Mouse (Mus musculus): ENCODE data around the gene Ephb2. TPM values are rescaled to one million over a fixed set of nuclear protein-coding genes. Genes with fewer than 3 reads are reported as not detected.

Ephb2 gene
- polyA plus RNA-seq, 1 experiment, result 21.7 TPM

- Histone ChIP-seq H3K4me2 (ENCODE audit: low read depth) (no peak overlapping the region), H3K27me3 (ENCODE audit: control insufficient read depth, insufficient read depth, insufficient read length) (no peaks in the 10 kb centered on the region), H3ac (ENCODE audit: control insufficient read depth, insufficient read length) (no peak overlapping the region), H3K4me3 (no peak overlapping the region), H3K79me2 (ENCODE audit: control insufficient read depth, insufficient read depth) (no peaks in the 10 kb centered on the region), H3K36me3 (ENCODE audit: control insufficient read depth, insufficient read depth) (no peaks in the 10 kb centered on the region)
- TF ChIP-seq MYOD1 (IDR thresholded peaks at IDR 0.05; ENCODE audit: control insufficient read depth in 1 of 3, insufficient read length in 2 of 3, low read depth in 2 of 3) (no peak), SRF (IDR thresholded peaks at IDR 0.05; ENCODE audit: control insufficient read depth, insufficient read length, low read depth) (no peak), CEBPB (IDR thresholded peaks at IDR 0.05; ENCODE audit: insufficient read depth, poor library complexity, severe bottlenecking) (no peak), MAX (IDR thresholded peaks at IDR 0.05; ENCODE audit: low read depth) (no peak), POLR2AphosphoS2 (IDR thresholded peaks at IDR 0.05; ENCODE audit: insufficient read length, low read depth) (no peak), TCF3 (IDR thresholded peaks at IDR 0.05; ENCODE audit: insufficient read length, low read depth) (no peak), USF1 (IDR thresholded peaks at IDR 0.05; ENCODE audit: low read depth) (no peak), E2F4 (IDR thresholded peaks at IDR 0.05; ENCODE audit: insufficient read depth) (no peak), POLR2A (IDR thresholded peaks at IDR 0.05; ENCODE audit: insufficient read length, low read depth) (no peak), MYOG (IDR thresholded peaks at IDR 0.05; ENCODE audit: control insufficient read depth in 1 of 3, insufficient read depth in 1 of 3, insufficient read length in 2 of 3, low read depth in 2 of 3) (no peak), TCF12 (IDR thresholded peaks at IDR 0.05; ENCODE audit: insufficient read depth, poor library complexity, severe bottlenecking) (no peak), REST (IDR thresholded peaks at IDR 0.05; ENCODE audit: insufficient read depth, insufficient read length) (no peak)
Observed at GRCm38 (mm10) chr4:136763349-136763748, 72.4 kb downstream of the Ephb2 start.

- Histone ChIP-seq H3K79me2 (ENCODE audit: control insufficient read depth, insufficient read depth) (no peaks in the 10 kb centered on the region), H3K27me3 (ENCODE audit: control insufficient read depth, insufficient read depth, insufficient read length) (no peaks in the 10 kb centered on the region), H3K36me3 (ENCODE audit: control insufficient read depth, insufficient read depth) (no peaks in the 10 kb centered on the region), H3K4me2 (ENCODE audit: low read depth) (no peak overlapping the region), H3K4me3 (no peak overlapping the region), H3ac (ENCODE audit: control insufficient read depth, insufficient read length) (no peak overlapping the region)
- TF ChIP-seq MYOD1 (IDR thresholded peaks at IDR 0.05; ENCODE audit: control insufficient read depth in 1 of 3, insufficient read length in 2 of 3, low read depth in 2 of 3) (peak in 2 of 3 experiments; percentile 8 to 17), REST (IDR thresholded peaks at IDR 0.05; ENCODE audit: insufficient read depth, insufficient read length) (no peak)
Observed at GRCm38 (mm10) chr4:136761713-136762380, 73.9 kb downstream of the Ephb2 start.

GRCm38 (mm10) chr4:136760882-136761281, 74.9 kb downstream of the Ephb2 start:
- no peak for TF ChIP-seq MYOG (IDR thresholded peaks at IDR 0.05; ENCODE audit: control insufficient read depth in 1 of 3, insufficient read depth in 1 of 3, insufficient read length in 2 of 3, low read depth in 2 of 3)
- TF ChIP-seq E2F4 (IDR thresholded peaks at IDR 0.05; ENCODE audit: insufficient read depth), result no peak
- TF ChIP-seq TCF3 (IDR thresholded peaks at IDR 0.05; ENCODE audit: insufficient read length, low read depth), result no peak
- Histone ChIP-seq H3K79me2 (ENCODE audit: control insufficient read depth, insufficient read depth) (no peaks in the 10 kb centered on the region), H3K4me3 (no peak overlapping the region), H3K4me2 (ENCODE audit: low read depth) (no peak overlapping the region), H3K36me3 (ENCODE audit: control insufficient read depth, insufficient read depth) (no peaks in the 10 kb centered on the region), H3ac (ENCODE audit: control insufficient read depth, insufficient read length) (no peak overlapping the region), H3K27me3 (ENCODE audit: control insufficient read depth, insufficient read depth, insufficient read length) (no peaks in the 10 kb centered on the region)

GRCm38 (mm10) chr4:136757096-136757495, 78.7 kb downstream of the Ephb2 start:
- Histone ChIP-seq H3K36me3 (ENCODE audit: control insufficient read depth, insufficient read depth) (no peaks in the 10 kb centered on the region), H3ac (ENCODE audit: control insufficient read depth, insufficient read length) (no peak overlapping the region), H3K27me3 (ENCODE audit: control insufficient read depth, insufficient read depth, insufficient read length) (no peaks in the 10 kb centered on the region), H3K79me2 (ENCODE audit: control insufficient read depth, insufficient read depth) (no peaks in the 10 kb centered on the region), H3K4me3 (no peak overlapping the region), H3K4me2 (ENCODE audit: low read depth) (no peak overlapping the region)
- TF ChIP-seq MYOG (IDR thresholded peaks at IDR 0.05; ENCODE audit: control insufficient read depth in 1 of 3, insufficient read depth in 1 of 3, insufficient read length in 2 of 3, low read depth in 2 of 3) (no peak), POLR2AphosphoS2 (IDR thresholded peaks at IDR 0.05; ENCODE audit: insufficient read length, low read depth) (no peak), USF1 (IDR thresholded peaks at IDR 0.05; ENCODE audit: low read depth) (no peak), E2F4 (IDR thresholded peaks at IDR 0.05; ENCODE audit: insufficient read depth) (no peak), MYOD1 (IDR thresholded peaks at IDR 0.05; ENCODE audit: control insufficient read depth in 1 of 3, insufficient read length in 2 of 3, low read depth in 2 of 3) (no peak)

- no peak overlapping the region for H3K4me2 ChIP-seq (ENCODE audit: low read depth)
- no peak for TF ChIP-seq POLR2A (IDR thresholded peaks at IDR 0.05; ENCODE audit: insufficient read length, low read depth)
- no peak for TF ChIP-seq MAX (IDR thresholded peaks at IDR 0.05; ENCODE audit: low read depth)
- no peak for TF ChIP-seq E2F4 (IDR thresholded peaks at IDR 0.05; ENCODE audit: insufficient read depth)
- TF ChIP-seq CEBPB (IDR thresholded peaks at IDR 0.05; ENCODE audit: insufficient read depth, poor library complexity, severe bottlenecking), result no peak
- TF ChIP-seq TCF12 (IDR thresholded peaks at IDR 0.05; ENCODE audit: insufficient read depth, poor library complexity, severe bottlenecking), result no peak
- no peak for TF ChIP-seq POLR2AphosphoS2 (IDR thresholded peaks at IDR 0.05; ENCODE audit: insufficient read length, low read depth)
- H3K27me3 ChIP-seq (ENCODE audit: control insufficient read depth, insufficient read depth, insufficient read length), result no peaks in the 10 kb centered on the region
- H3K36me3 ChIP-seq (ENCODE audit: control insufficient read depth, insufficient read depth), result no peaks in the 10 kb centered on the region
- H3K79me2 ChIP-seq (ENCODE audit: control insufficient read depth, insufficient read depth), result no peaks in the 10 kb centered on the region
- no peak overlapping the region for H3K4me3 ChIP-seq
- no peak overlapping the region for H3ac ChIP-seq (ENCODE audit: control insufficient read depth, insufficient read length)
Observed at GRCm38 (mm10) chr4:136756486-136756885, 79.3 kb downstream of the Ephb2 start.

Data from myocyte (in vitro differentiated cells).